Comparison of ENCODE assay signal across 13 mouse cellular contexts in the genomic region with DNA sequence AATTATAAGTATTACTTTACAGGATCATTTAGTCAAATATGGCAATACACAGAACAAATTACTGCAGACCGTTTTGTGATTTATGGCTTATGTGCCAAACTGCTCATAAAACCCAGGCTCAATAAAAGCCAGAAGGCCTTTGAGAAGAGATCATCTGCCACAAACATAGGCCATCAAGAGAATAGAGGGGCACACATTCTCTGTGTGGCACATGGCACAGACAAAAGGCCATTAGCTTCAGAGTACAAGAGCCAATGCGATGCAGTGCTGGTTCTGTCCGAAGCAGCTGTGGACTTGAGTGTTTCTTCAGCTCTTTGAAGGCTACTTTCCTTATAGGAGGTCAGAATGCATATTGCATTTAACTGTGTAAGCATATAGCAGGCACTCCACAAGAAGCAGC.
"Had no signal": no experiment of that assay in that cellular context is flagged by ENCODE, and none has a peak within 500 bp of the region (broad histone marks: within the 10 kb centered on the region; RNA-seq: fewer than 3 reads in every experiment).

No protein-coding gene starts in this region.

- H3K36me3 ChIP-seq: kidney, embryonic 15.5 days; liver, embryonic 13.5 days; lung, embryonic 15.5 days; midbrain, embryonic 13.5 days had no signal

- ATAC-seq: intestine, embryonic 16.5 days; liver, postnatal 0 days had no signal

- H3K4me2 ChIP-seq: kidney, embryonic 15.5 days; liver, embryonic 13.5 days; lung, embryonic 15.5 days; midbrain, embryonic 13.5 days had no signal

- DNase-seq: kidney, adult 2 months; kidney, postnatal 14 days; left cerebral cortex, postnatal 4 days; liver; liver, embryonic 13.5 days; liver, postnatal 0 days; lung, postnatal 14 days; thymus, adult 18-20 months; thymus, postnatal 14 days had no signal

- H3K4me1 ChIP-seq: kidney, embryonic 15.5 days; liver, embryonic 13.5 days; lung, embryonic 15.5 days had no signal

- H3K9ac ChIP-seq: kidney, embryonic 15.5 days; liver, embryonic 13.5 days; liver, postnatal 0 days; lung, embryonic 15.5 days; midbrain, embryonic 13.5 days had no signal

- H3K9me3 ChIP-seq: kidney, embryonic 15.5 days; liver, embryonic 13.5 days; lung, embryonic 15.5 days; midbrain, embryonic 13.5 days had no signal

- H3K27ac ChIP-seq: kidney, embryonic 15.5 days; liver, embryonic 13.5 days; lung, embryonic 15.5 days; midbrain, embryonic 13.5 days had no signal

- H3K4me3 ChIP-seq: kidney, embryonic 15.5 days; liver, embryonic 13.5 days; lung, embryonic 15.5 days; midbrain, embryonic 13.5 days had no signal

- H3K27me3 ChIP-seq: kidney, embryonic 15.5 days; liver, embryonic 13.5 days; lung, embryonic 15.5 days; midbrain, embryonic 13.5 days had no signal
